Mouse (Mus musculus): ENCODE results near the gene Pakap.

DNA sequence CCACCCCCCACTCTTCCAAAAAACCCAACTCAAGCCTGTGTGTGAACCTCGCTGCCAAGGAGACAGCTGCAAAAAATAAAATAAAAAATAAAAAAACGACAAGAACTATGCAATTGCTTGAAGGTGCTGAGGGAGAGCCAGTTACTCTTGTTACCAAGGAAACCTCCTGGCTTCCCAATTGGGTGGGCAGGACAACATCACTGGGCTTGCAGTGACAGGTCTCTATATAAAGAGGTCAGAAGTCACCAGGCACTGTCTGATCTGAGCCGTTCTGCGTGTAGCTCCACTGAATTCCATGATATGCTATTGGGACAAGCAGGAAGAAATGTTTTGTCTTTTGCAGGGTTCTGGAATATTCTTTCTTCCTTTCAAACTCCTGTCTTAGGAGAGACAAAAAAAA lies 148.8 kb downstream of the Pakap start:
- TF ChIP-seq CTCF (IDR thresholded peaks at IDR 0.05; ENCODE audit: low read depth, low read length) = no peak
- TF ChIP-seq POLR2AphosphoS5 (IDR thresholded peaks at IDR 0.05; ENCODE audit: insufficient replicate concordance, low read depth, low read length) = no peak
- TF ChIP-seq GATA1 (IDR thresholded peaks at IDR 0.05; ENCODE audit: borderline replicate concordance, low read length) = no peak
- TF ChIP-seq TAL1 (conservative IDR thresholded peaks at IDR 0.05; ENCODE audit: low read depth, low read length) = no peak
- TF ChIP-seq GATA2 (IDR thresholded peaks at IDR 0.05; ENCODE audit: borderline replicate concordance, low read depth, low read length) = no peak

Measured in G1E (cell line).